Mouse (Mus musculus) heart, postnatal 4 days (tissue): ENCODE data around the gene Med12l. TPM values are rescaled to one million over a fixed set of nuclear protein-coding genes. Genes with fewer than 3 reads are reported as not detected.

Source experiments
- DNase-seq: peaks from one replicate; pipeline ENCODE4 v3.0.0; 2021
- total RNA-seq, 2 experiments: library from RNA; stranded (reverse); gene quantifications; 2 replicates each; pipeline ENCODE4 v1.2.3; 2021

Med12l gene
- total RNA-seq, 2 experiments from 2014 or later: 15.0 to 16.3 TPM

GRCm38 (mm10) chr3:59250454-59250853 lies 244.8 kb downstream of the Med12l start:
- no peak for DNase-seq

GRCm38 (mm10) chr3:59257740-59258664 lies 252.4 kb downstream of the Med12l start:
- no peak for DNase-seq

- no peak for DNase-seq
These were observed 255.1 kb downstream of the Med12l start for GRCm38 (mm10) chr3:59260745-59261144.

GRCm38 (mm10) chr3:59261709-59262472 lies 256.3 kb downstream of the Med12l start:
- DNase-seq: no peak

- DNase-seq: no peak
These were observed 257.1 kb downstream of the Med12l start, which contains the start of gene P2ry12 for GRCm38 (mm10) chr3:59262704-59263103. P2ry12 (minus strand) TSS chr3:59262871.

GRCm38 (mm10) chr3:59263417-59263816 lies 257.8 kb downstream of the Med12l start:
- no peak for DNase-seq

- no peak for DNase-seq
These were observed 258.4 kb downstream of the Med12l start for GRCm38 (mm10) chr3:59263988-59264387.

- no peak for DNase-seq
These were observed 265.2 kb downstream of the Med12l start for GRCm38 (mm10) chr3:59270811-59271210.

GRCm38 (mm10) chr3:59277502-59278253 lies 272.1 kb downstream of the Med12l start:
- DNase-seq: no peak

- DNase-seq: no peak
These were observed 272.6 kb downstream of the Med12l start for GRCm38 (mm10) chr3:59278254-59278533.

GRCm38 (mm10) chr3:59278620-59279019 lies 273.0 kb downstream of the Med12l start:
- DNase-seq: no peak

GRCm38 (mm10) chr3:59290551-59290950 lies 284.9 kb downstream of the Med12l start:
- no peak for DNase-seq

- DNase-seq: no peak
These were observed 288.0 kb downstream of the Med12l start for GRCm38 (mm10) chr3:59293437-59294199.

- DNase-seq: no peak
These were observed 290.3 kb downstream of the Med12l start for GRCm38 (mm10) chr3:59295699-59296562.

GRCm38 (mm10) chr3:59296563-59297130 lies 291.0 kb downstream of the Med12l start:
- DNase-seq: no peak

GRCm38 (mm10) chr3:59297653-59298052 lies 292.0 kb downstream of the Med12l start:
- no peak for DNase-seq

- DNase-seq: no peak
These were observed 299.3 kb downstream of the Med12l start for GRCm38 (mm10) chr3:59304944-59305343.

GRCm38 (mm10) chr3:59305518-59305917 lies 299.9 kb downstream of the Med12l start:
- DNase-seq: no peak

GRCm38 (mm10) chr3:59312610-59313009 lies 307.0 kb downstream of the Med12l start:
- no peak for DNase-seq

- no peak for DNase-seq
These were observed 310.5 kb downstream of the Med12l start for GRCm38 (mm10) chr3:59316077-59316476.
